Mouse (Mus musculus): ENCODE data around the gene Acap2.

Acap2 gene

GRCm38 (mm10) chr16:31093186-31093585 is 107.9 kb downstream of the Acap2 start:
- no peak for DNase-seq (ENCODE audit: extremely low spot score, low read depth, low spot score)

DNA sequence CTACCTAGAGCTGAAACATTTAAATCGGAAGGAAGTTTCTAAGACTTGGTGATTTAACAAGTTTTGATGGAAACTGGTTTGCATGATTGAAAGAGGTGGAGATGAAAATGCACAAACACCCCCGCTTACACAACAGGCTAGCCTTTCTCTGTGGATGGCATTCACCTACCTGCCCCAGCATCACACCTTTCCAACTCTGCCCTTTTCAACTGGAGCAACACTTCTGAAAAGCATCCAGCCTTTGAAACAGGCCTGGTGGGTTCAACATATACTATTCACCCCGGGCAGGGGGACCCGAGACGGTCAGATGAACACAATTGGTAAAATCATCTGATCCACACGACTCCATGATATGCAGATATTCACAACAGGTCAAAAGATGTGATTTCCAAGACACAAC is 119.2 kb downstream of the Acap2 start:
- no peak for DNase-seq (ENCODE audit: extremely low spot score, low read depth, low spot score)

- DNase-seq (ENCODE audit: extremely low spot score, low read depth, low spot score) = peak; percentile 83
These were observed 119.8 kb downstream of the Acap2 start, which contains the start of gene Xxylt1 for GRCm38 (mm10) chr16:31081125-31081664. Gene Xxylt1, minus strand, starts transcription at chr16:31081432.

DNA sequence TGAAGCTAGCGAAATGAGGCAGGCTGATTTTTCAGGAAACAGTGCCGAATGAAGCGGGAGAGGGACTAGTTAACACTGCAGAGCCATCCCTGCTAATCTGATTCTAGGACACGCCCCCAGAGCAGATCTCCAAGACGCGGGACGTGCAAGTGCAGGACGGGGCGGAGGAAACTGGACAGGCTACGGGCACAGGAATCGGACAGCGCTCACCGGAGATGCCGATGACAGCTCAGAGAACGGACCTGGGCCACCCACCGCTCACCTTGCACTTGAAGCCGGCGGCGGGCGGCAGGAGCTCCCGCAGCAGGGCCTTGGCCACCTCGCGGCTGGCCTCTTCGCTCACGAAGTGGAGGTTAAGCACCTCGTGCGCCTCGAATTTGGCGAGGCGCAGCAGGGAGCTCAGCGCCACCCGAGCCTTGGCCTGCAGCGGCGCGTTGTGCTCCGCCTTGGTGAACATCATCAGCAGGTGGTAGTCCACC is 120.4 kb downstream of the Acap2 start:
- DNase-seq (ENCODE audit: extremely low spot score, low read depth, low spot score) = no peak

DNA sequence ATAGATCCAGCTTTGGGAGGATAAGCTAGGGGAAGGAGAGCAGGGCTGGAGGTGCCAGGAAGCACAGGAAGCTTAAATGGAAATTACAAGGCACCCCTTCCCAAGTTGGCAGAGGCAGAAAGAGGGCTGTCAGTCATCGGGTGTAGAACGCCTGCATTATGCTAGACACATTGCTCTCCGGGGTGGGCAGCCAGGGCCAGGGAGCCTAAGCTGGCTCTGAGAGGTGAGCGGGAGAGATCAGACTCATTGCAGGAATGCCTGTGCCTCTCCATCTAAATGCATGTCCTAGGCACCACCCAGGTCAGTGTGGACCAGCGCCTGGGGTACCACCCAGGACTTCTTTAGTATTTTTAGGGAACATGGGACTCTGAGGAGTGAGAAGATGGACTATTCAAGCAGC is 123.6 kb downstream of the Acap2 start:
- no peak for DNase-seq (ENCODE audit: extremely low spot score, low read depth, low spot score)

DNA sequence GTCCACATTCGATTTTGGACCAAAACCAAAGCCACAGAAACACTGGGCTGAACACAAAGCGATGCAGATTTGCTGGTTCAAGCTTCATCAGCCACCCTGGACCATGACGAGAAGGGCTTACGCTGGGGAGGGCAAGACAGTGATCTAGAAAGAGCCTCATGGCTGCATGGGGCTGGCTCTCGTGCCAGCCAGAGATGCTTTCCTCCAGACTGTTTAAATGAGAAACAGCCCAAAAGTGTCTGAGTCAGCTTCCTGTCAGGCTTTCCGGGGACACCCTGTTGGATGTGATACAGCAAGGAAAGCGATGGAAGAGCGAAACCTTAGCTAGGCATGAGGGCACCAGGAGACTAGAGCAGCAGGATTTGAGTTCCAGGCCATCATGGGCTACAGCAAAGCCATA is 124.6 kb downstream of the Acap2 start:
- no peak for DNase-seq (ENCODE audit: extremely low spot score, low read depth, low spot score)

- no peak for DNase-seq (ENCODE audit: extremely low spot score, low read depth, low spot score)
These were observed 126.6 kb downstream of the Acap2 start for GRCm38 (mm10) chr16:31074324-31074908.

GRCm38 (mm10) chr16:31071731-31072130 is 129.3 kb downstream of the Acap2 start:
- no peak for DNase-seq (ENCODE audit: extremely low spot score, low read depth, low spot score)

DNA sequence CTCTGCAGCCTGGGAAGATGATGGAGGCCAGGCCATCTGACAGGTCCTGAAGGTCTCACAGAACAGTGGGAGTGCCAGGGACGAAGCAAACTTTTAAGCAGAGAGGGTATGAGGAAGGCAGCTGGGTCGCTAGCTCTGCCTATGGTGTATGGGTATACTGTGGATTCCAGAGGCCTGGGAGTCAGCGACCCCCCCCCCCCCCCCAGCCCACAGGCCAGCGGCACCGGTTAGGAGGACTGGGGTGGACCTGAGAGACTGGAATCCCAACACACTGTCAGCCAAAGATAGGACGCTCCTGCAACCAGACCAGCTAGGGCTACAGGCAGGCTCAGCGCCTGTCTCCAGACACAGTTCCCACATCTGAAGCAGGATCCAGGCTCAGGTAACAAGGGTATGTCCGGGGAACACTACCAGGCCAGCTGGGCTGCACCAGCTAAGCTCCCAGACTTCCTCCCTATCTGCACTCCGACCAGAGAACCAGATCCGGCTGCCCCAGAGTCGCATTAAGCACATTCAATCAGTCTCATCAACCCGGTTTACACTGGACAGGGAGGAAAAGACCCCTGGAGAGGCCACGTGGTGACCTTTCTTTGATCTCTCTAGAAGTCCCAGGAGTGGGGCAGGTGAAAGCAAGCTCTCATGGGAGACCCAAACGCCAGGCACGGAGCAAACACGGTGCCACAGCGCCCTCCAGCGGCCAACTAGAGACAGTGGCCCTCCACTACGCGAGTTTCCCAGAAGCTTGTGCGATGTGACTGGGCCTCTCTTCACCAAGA is 130.5 kb downstream of the Acap2 start:
- no peak for DNase-seq (ENCODE audit: extremely low spot score, low read depth, low spot score)

DNA sequence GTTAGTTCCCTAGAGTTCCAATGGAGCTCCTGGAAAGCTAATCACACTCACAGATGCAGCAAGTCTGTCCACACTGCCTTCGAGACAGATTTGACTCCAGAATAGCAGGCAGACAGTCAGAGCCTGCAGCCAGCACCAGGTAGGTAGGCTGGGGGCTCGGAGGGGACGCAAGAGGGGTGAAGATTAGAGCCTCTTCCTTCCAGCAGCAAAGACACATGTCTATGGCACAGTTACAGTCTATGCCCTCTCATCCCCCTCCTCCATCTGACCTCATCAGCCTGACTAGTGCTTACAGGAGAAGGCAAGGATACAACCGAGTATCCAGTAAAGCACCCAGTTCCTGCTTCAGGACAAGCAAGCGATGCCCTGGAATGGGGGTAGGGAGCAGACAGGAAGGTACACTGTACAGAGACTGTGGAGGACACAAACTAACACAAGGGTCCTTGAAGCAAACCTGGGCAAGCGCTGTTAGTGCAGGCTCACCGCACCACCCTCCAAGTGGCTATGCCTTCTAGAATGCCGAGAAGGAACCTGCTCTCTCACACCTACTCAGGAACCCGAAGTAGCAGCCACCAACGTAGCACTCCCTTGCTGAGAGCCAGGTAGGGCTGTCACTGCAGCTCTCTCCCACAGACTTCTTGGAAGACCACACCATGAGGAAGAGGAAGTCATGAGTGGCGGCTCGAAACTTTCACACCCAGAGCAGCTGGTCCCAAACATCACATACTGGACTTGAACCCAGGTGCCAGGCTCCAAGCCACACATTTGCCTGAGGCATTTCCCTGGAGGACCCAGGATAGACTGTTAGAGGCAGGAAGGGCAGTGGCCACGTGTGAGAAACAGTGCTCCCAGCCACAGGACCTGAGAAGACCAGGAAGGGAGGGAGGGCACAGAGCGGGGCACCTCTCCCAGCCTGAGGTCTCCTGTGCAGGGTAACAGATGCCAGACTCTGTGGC is 131.6 kb downstream of the Acap2 start:
- no peak for DNase-seq (ENCODE audit: extremely low spot score, low read depth, low spot score)

GRCm38 (mm10) chr16:31068280-31068679 is 132.8 kb downstream of the Acap2 start:
- no peak for DNase-seq (ENCODE audit: extremely low spot score, low read depth, low spot score)

DNA sequence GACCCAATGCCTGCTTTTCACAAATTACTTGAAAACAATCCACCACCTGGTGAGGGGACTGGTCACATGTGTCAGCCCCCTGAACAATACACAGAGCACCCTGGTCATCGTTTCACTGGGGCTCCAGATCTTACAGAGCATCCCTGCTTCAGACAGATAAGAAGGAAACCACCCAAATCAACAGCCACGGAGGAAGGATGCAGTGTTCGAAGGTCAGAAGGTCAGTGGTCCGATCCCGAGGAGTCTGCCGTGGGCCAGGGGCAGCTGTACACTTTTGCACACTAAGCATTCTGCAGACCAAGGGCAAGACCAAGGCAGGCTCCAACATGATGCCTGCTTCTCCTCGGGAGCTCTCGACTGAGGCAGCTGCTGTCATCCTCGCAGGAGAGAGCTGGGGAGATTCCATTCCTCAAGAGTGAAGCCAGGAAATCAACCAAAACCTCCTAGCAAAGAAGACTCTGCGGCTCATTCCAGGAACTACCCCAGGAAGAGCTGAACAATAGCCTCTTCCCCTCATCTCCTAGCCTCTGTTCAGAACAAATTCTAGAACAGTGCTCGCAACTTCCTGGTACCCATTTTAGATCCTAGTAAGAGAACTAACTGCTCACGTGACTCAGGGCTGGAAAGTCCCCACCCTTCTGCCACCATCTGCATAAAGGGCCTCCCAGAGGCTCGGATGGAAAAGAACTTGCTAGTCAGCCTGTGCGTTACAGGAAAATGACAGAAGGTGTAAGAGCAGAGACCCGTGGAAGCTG is 134.5 kb downstream of the Acap2 start:
- DNase-seq (ENCODE audit: extremely low spot score, low read depth, low spot score) = no peak

- DNase-seq (ENCODE audit: extremely low spot score, low read depth, low spot score) = no peak
These were observed 136.3 kb downstream of the Acap2 start for GRCm38 (mm10) chr16:31064782-31065181.

DNA sequence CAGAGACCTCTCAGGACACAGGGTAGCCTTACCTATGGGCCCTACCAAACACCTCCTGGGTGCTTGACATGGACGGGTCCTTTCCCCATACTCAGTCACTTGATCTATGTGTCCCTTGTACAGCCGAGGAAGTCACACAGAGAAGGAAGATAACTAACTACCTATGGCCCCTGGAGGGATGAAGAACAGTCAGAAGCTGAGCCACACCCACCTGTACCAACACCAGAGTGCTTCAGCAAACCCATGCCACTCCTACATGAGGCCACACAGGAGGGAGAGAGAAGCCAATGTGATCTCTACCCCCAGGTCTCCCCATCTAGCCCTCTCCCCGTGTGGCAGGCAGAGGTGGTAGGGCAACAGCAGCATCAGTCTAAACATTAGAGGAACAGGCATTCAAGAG is 138.1 kb downstream of the Acap2 start:
- DNase-seq (ENCODE audit: extremely low spot score, low read depth, low spot score) = no peak

DNA sequence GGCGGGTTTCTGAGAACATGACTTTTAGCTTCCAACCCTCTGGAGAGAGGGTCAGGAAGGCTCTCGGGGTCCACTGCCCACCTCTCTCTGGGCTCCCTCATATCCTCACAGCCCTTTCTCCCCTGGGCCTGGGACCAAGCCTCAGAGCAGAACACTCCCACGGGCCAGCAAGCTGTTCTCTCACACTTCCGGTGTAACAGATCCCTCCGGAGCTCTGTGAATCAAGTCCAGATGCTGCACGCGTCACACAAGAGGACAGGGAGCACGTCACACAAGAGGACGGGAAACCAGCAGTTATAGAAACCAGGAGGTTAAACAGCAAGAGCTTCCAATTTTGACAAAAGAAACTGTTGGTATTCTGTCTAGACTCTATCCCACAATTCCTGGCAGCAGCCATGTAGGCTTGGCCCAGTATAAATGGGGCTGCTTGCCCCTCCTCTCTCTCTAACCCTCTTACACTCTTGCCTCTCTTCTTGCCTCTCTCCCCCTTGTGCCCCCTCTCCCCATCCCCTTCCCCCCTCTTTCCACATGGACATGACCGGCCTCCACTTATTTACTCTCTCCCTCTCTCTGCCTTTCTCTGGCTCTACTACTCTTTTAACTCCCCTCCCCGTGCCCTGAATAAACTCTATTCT is 139.7 kb downstream of the Acap2 start:
- no peak for DNase-seq (ENCODE audit: extremely low spot score, low read depth, low spot score)

GRCm38 (mm10) chr16:31060714-31061113 is 140.3 kb downstream of the Acap2 start:
- DNase-seq (ENCODE audit: extremely low spot score, low read depth, low spot score) = no peak

DNA sequence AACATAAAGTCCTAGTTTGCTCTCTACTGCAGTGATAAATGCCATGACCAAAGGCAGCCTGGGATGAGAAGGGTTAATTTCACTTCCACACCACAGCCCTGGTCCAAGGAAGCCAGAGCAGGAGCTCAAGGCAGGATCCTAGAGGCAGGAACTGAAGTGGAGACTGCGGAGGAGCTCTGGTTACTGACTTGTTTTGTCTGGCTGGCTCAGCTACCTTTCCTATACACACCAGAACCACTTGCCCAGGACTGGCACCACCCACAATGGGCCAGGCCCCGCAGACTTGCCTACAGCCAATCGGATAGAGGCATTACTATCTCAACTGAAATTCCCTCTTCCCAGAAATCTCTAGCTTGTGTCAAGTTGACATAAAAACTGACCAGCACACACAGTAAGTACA is 140.8 kb downstream of the Acap2 start:
- no peak for DNase-seq (ENCODE audit: extremely low spot score, low read depth, low spot score)

GRCm38 (mm10) chr16:31059730-31060129 is 141.3 kb downstream of the Acap2 start:
- no peak for DNase-seq (ENCODE audit: extremely low spot score, low read depth, low spot score)

GRCm38 (mm10) chr16:31052812-31053211 is 148.2 kb downstream of the Acap2 start:
- no peak for DNase-seq (ENCODE audit: extremely low spot score, low read depth, low spot score)

DNA sequence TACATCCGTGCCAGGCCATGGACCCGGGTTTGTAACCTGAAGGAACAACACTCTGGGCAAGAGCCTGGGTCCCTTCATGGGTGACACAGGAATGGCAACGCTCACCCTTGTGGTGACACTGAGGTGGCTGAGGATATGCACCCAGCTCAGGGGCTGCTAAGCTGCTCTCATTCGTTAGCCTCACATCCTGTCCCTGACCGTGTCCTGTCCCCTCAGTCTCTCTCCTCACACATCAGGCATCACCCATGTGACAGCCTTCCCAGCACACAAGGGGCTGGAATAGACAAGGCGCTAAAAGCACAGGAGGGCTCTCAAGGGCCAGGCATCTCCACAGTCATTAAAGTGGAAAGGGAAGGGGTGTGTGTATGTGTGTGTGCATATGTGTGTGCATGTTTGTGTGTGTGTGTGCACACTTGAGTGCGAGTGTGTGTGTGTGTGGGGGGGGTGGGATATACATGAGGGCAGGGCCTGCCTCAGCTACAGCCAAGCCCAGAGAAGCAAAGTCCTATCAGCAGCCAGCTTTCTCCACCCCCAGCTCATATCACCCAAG is 148.8 kb downstream of the Acap2 start:
- no peak for DNase-seq (ENCODE audit: extremely low spot score, low read depth, low spot score)

Measured in hindlimb bud, embryonic 11.5 days (tissue).